Mouse (Mus musculus) thymus, adult 2 months (tissue): Measurements from ENCODE around the gene Il2rb. TPM values are rescaled to one million over a fixed set of nuclear protein-coding genes. Genes with fewer than 3 reads are reported as not detected.
A peak's percentile ranks its signal among the peaks of the same experiment; 100 is the strongest.

Source experiments
- DNase-seq: peaks from one replicate; pipeline ENCODE4 v3.0.0; 2021
- H3K27ac ChIP-seq: fragments of 200-500 bp; 2 replicates; pipeline ENCODE4 v1.5.1; 2012; ENCODE audit warnings: low read length, control low read depth; ENCODE audit not compliant: control insufficient read depth, insufficient read depth
- H3K27me3 ChIP-seq: fragments of 200-500 bp; 2 replicates; pipeline ENCODE4 v1.6.1; 2012; ENCODE audit warnings: mild to moderate bottlenecking, low read length, moderate library complexity, mixed read lengths; ENCODE audit not compliant: control insufficient read depth, insufficient read depth
- H3K36me3 ChIP-seq: fragments of 200-500 bp; 2 replicates; pipeline ENCODE4 v1.6.1; 2012; ENCODE audit warnings: mild to moderate bottlenecking, low read length, moderate library complexity; ENCODE audit not compliant: control insufficient read depth, insufficient read depth
- H3K4me1 ChIP-seq: fragments of 200-500 bp; replicated peaks from 2 replicates; pipeline ENCODE4 v1.6.1; 2012; ENCODE audit warnings: low read length; ENCODE audit not compliant: control insufficient read depth, insufficient read depth
- H3K4me3 ChIP-seq: fragments of 200-500 bp; 2 replicates; pipeline ENCODE4 v1.5.1; 2012; ENCODE audit warnings: mild to moderate bottlenecking, low read length, control low read depth, moderate library complexity; ENCODE audit not compliant: control insufficient read depth, insufficient read depth
- CTCF ChIP-seq: fragments of 200-500 bp; IDR thresholded peaks from 2 replicates; pipeline ENCODE4 v1.5.1; 2012; ENCODE audit warnings: mild to moderate bottlenecking, control low read depth, low read length, moderate library complexity, borderline replicate concordance; ENCODE audit not compliant: control insufficient read depth, poor library complexity, insufficient read depth; ENCODE audit errors: extremely low read depth
- POLR2A ChIP-seq: fragments of 200-500 bp; IDR thresholded peaks from 2 replicates; pipeline ENCODE4 v1.6.1; 2012; ENCODE audit warnings: mild to moderate bottlenecking, low read length, control low read depth, moderate library complexity; ENCODE audit not compliant: control insufficient read depth, poor library complexity, insufficient read depth; ENCODE audit errors: extremely low read depth
- WGBS: fragments of 180-500 bp; shearing (Covaris S2); methylation state at CpG from one replicate; pipeline ENCODE4 v1.1.7; 2018; 5-methylcytosine and 5-hydroxymethylcytosine counted together
- polyA plus RNA-seq: library from polyadenylated mRNA; depleted of rRNA; stranded (reverse); fragments of >200 nt; gene quantifications from 2 replicates; pipeline ENCODE4 v1.2.3, GENCODE M21; 2012; rRNA removed

Gene Il2rb
- polyA plus RNA-seq, 1 experiment: 53.7 TPM

DNA sequence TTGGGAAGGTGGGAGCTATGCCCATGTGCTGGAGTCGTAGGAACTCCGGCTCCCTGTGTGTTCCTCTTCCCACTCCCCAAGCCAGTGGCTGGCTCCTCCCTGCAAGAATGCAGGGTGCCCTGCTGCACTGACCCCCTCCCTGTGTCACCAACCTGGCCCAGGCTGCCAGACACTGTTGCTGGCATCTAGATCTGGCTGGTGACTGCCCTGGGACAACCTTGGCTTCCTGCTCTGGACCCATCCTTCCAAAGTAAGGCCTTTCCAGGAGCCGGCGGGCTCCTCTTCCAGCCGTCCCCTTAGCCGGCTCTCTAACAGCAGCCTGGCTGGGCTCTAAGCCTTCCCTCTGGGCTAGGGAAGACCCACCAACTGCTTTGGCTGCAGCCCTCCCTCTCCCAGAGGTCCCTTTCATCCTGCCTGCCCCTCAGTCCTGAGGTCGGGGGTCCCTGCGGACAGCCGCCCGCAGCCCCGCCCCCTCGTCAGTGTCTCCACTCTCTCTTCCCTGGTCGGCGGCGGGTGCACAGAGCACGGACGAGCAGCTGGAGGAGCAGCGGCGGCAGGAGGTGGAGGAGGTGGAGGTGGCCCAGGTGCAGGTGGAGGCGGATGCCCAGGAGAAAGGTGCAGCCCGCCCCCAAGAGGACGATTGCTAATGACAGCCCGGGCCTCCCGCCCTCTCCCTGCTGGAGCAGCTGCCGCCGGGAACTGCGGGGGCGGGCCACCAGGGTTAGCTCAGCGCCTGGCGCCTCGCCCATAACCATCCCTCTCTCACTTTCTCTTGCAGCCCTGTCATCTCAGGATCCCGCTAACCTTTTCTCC lies 58.5 kb downstream of the Il2rb start:
- TF ChIP-seq CTCF: no peak
- TF ChIP-seq POLR2A: no peak
- DNase-seq: no peak
- 81% methylated on average over 32 of the region's 32 CpGs for WGBS
- no peaks in the 10 kb centered on the region for H3K27me3 ChIP-seq
- no peak overlapping the region for H3K4me3 ChIP-seq
- H3K36me3 ChIP-seq: no peaks in the 10 kb centered on the region
- H3K27ac ChIP-seq: no peak overlapping the region
- peaks cover 23% of the 10 kb centered on the region for H3K4me1 ChIP-seq

DNA sequence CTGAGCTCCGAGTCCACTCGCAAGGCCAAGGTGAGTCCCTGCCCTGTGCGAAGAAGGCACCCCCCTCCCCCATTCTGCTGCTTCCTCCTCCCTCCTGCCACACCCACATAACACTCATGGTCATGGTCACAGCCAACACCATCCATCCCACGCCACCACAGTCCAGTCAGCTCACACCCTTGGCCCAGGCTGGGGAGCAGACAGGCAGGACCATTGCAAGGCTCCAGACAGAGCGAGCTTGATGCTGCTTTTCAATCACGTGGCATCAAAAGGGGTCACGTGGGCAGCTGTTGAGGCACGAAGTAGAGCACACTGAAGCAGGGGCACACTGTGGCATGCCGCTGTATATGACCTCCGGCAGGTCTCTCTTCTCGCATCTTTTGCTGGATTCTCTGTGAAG lies 59.4 kb downstream of the Il2rb start:
- Histone ChIP-seq H3K4me3 (no peak overlapping the region), H3K4me1 (peaks cover 15% of the 10 kb centered on the region), H3K36me3 (no peaks in the 10 kb centered on the region), H3K27me3 (no peaks in the 10 kb centered on the region), H3K27ac (no peak overlapping the region)
- TF ChIP-seq CTCF (no peak), POLR2A (no peak)
- DNase-seq: no peak
- WGBS: 94% methylated on average over 11 of the region's 11 CpGs

DNA sequence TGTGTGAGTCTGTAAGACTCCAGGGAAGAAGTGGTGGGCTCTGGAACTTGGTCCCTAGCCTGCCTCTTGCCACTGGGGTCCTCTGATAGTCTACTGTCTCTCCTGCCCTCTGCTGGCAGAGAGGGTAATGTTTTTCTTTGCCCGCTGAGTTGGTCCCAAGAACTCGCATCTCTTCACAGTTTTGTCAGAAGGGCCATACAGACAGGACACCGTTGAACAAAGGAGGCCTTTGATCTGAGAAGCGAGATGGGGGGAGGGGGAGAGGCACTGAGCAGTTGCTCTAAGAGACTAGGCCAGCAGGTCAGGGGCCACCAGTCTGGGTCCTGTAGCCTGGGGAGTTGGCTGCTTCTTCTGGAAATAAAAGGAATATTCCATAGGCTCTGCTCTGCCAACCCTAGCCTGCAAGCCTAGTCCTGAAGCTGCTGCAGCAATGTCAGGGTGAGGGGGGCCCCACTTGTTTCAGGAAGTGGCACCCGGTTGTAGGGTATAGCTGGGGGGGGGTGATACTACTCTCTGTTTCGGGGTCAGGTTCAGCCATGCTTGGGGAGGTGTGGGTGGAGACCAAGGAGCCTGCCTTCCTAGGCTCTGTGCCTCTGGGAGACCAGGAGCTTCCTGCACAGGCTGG lies 60.1 kb downstream of the Il2rb start:
- TF ChIP-seq POLR2A (no peak), CTCF (no peak; the same call in 1 of the 2 replicates)
- peak; percentile 47 for DNase-seq
- WGBS: 42% methylated on average over 6 of the region's 6 CpGs
- H3K4me1 ChIP-seq: peaks cover 15% of the 10 kb centered on the region
- H3K27me3 ChIP-seq: no peaks in the 10 kb centered on the region
- no peaks in the 10 kb centered on the region for H3K36me3 ChIP-seq
- no peak overlapping the region for H3K4me3 ChIP-seq
- no peak overlapping the region for H3K27ac ChIP-seq

- no peak overlapping the region for H3K4me3 ChIP-seq
- no peak for TF ChIP-seq CTCF
- TF ChIP-seq POLR2A: no peak
- DNase-seq: no peak
- no peaks in the 10 kb centered on the region for H3K36me3 ChIP-seq
- no peak overlapping the region for H3K27ac ChIP-seq
- peaks cover 22% of the 10 kb centered on the region for H3K4me1 ChIP-seq
- 86% methylated on average over 7 of the region's 7 CpGs for WGBS
- H3K27me3 ChIP-seq: no peaks in the 10 kb centered on the region; the same call in 1 of the 2 replicates
These were observed 63.4 kb downstream of the Il2rb start for GRCm38 (mm10) chr15:78431541-78432121.

- WGBS: 90% methylated on average over 10 of the region's 10 CpGs
- Histone ChIP-seq H3K27me3 (no peaks in the 10 kb centered on the region; the same call in 1 of the 2 replicates), H3K36me3 (no peaks in the 10 kb centered on the region), H3K27ac (no peak overlapping the region), H3K4me3 (no peak overlapping the region), H3K4me1 (peaks cover 22% of the 10 kb centered on the region)
- DNase-seq: no peak
- TF ChIP-seq CTCF (no peak), POLR2A (no peak)
These were observed 64.2 kb downstream of the Il2rb start for GRCm38 (mm10) chr15:78430874-78431273.

GRCm38 (mm10) chr15:78429871-78430622 lies 65.0 kb downstream of the Il2rb start:
- DNase-seq: no peak
- no peaks in the 10 kb centered on the region for H3K36me3 ChIP-seq
- H3K27ac ChIP-seq: no peak overlapping the region
- H3K4me3 ChIP-seq: no peak overlapping the region
- TF ChIP-seq POLR2A (no peak), CTCF (no peak)
- H3K4me1 ChIP-seq: peaks cover 14% of the 10 kb centered on the region
- no peaks in the 10 kb centered on the region; the same call in 1 of the 2 replicates for H3K27me3 ChIP-seq
- 85% methylated on average over 13 of the region's 13 CpGs for WGBS

Other genes with a start within 250 kb of the Il2rb start
- 17.2 and 19.9 TPM in 2 replicates for gene Csf2rb2, start 189.6 kb downstream of the Il2rb start, polyA plus RNA-seq
- 35.0 and 38.3 TPM in 2 replicates for gene Csf2rb, start 169.5 kb downstream of the Il2rb start, polyA plus RNA-seq
- 0.46 and 0.50 TPM in 2 replicates for gene Tex33, start 99.4 kb downstream of the Il2rb start, polyA plus RNA-seq
- 44.5 and 58.0 TPM in 2 replicates for gene Tst, start 89.4 kb downstream of the Il2rb start, polyA plus RNA-seq
- 188 and 195 TPM in 2 replicates for gene Mpst, start 88.9 kb downstream of the Il2rb start, polyA plus RNA-seq
- 77.8 and 78.0 TPM in 2 replicates for gene Kctd17, start 66.7 kb downstream of the Il2rb start, polyA plus RNA-seq
- 0.39 and 1.5 TPM in 2 replicates for gene Tmprss6, start 26.6 kb downstream of the Il2rb start, polyA plus RNA-seq
- gene C1qtnf6, start 36.1 kb upstream of the Il2rb start, polyA plus RNA-seq: 12.5 and 13.5 TPM in 2 replicates
- 1.6 and 2.2 TPM in 2 replicates for gene Sstr3, start 49.4 kb upstream of the Il2rb start, polyA plus RNA-seq
- 1,833 and 1,914 TPM in 2 replicates for gene Rac2, start 77.5 kb upstream of the Il2rb start, polyA plus RNA-seq
- 81.1 and 83.6 TPM in 2 replicates for gene Cyth4, start 101.8 kb upstream of the Il2rb start, polyA plus RNA-seq
- 4.7 and 8.4 TPM in 2 replicates for gene Elfn2, start 223.5 kb upstream of the Il2rb start, polyA plus RNA-seq